Mouse (Mus musculus) liver, adult 2 months (tissue): Measurements from ENCODE around the gene Zswim5. TPM values are rescaled to one million over a fixed set of nuclear protein-coding genes. Genes with fewer than 3 reads are reported as not detected.

Experiments
- DNase-seq: peaks from one replicate; pipeline ENCODE4 v3.0.0-alpha.2; 2011; ENCODE audit warnings: low read depth, low spot score; ENCODE audit errors: extremely low read depth
- H3K27ac ChIP-seq: fragments of 200-500 bp; replicated peaks from 2 replicates; pipeline ENCODE4 v1.5.1; 2012; ENCODE audit warnings: low read depth, mild to moderate bottlenecking, control low read depth, inconsistent platforms, low read length; ENCODE audit not compliant: insufficient read depth
- H3K27me3 ChIP-seq: fragments of 200-500 bp; 2 replicates; pipeline ENCODE4 v1.6.1; 2012; ENCODE audit warnings: mild to moderate bottlenecking, moderate library complexity, low read length, inconsistent platforms; ENCODE audit not compliant: control insufficient read depth, insufficient read depth
- H3K36me3 ChIP-seq: fragments of 200-500 bp; 2 replicates; pipeline ENCODE4 v1.6.1; 2012; ENCODE audit warnings: low read length, inconsistent platforms; ENCODE audit not compliant: control insufficient read depth, insufficient read depth
- H3K4me1 ChIP-seq: fragments of 200-500 bp; 2 replicates; pipeline ENCODE4 v1.6.1; 2011; ENCODE audit warnings: low read length; ENCODE audit not compliant: control insufficient read depth, insufficient read depth
- H3K4me3 ChIP-seq: fragments of 200-500 bp; 2 replicates; pipeline ENCODE4 v1.5.1; 2011; ENCODE audit warnings: low read depth, mild to moderate bottlenecking, control low read depth, low read length, moderate library complexity; ENCODE audit not compliant: insufficient read depth
- H3K79me2 ChIP-seq: fragments of 200-500 bp; 2 replicates; pipeline ENCODE4 v1.6.1; 2012; ENCODE audit warnings: inconsistent platforms, mild to moderate bottlenecking, low read length, moderate library complexity; ENCODE audit not compliant: control insufficient read depth, insufficient read depth
- H3K9ac ChIP-seq: fragments of 200-500 bp; 2 replicates; pipeline ENCODE4 v1.6.1; 2012; ENCODE audit warnings: low read depth, mild to moderate bottlenecking, control low read depth, inconsistent platforms, low read length
- CTCF ChIP-seq: fragments of 200-500 bp; IDR thresholded peaks from 2 replicates; pipeline ENCODE4 v1.5.1; 2011; ENCODE audit warnings: low read depth, low read length, control low read depth
- POLR2A ChIP-seq: fragments of 200-500 bp; IDR thresholded peaks from 2 replicates; pipeline ENCODE4 v1.6.1; 2011; ENCODE audit warnings: low read length, control low read depth; ENCODE audit not compliant: insufficient read depth; ENCODE audit errors: extremely low read depth
- whole genome bisulfite sequencing: fragments of 180-500 bp; shearing (Covaris S2); methylation state at CpG from one replicate; pipeline ENCODE4 v1.1.7; 2018; 5-methylcytosine and 5-hydroxymethylcytosine counted together
- polyA plus RNA-seq: library from polyadenylated mRNA; depleted of rRNA; stranded (reverse); fragments of >200 nt; gene quantifications from 2 replicates; pipeline ENCODE4 v1.2.3, GENCODE M21; 2012
- total RNA-seq: library from RNA; depleted of rRNA; stranded (reverse); fragments of >200 nt; gene quantifications from 2 replicates; pipeline ENCODE4 v1.2.3, GENCODE M21; 2014

Zswim5 gene
- total and polyA plus RNA-seq, 2 experiments, result 0.65 to 1.1 TPM

GRCm38 (mm10) chr4:116862023-116862422 lies 15.2 kb upstream of the Zswim5 start:
- Histone ChIP-seq H3K27me3 (no peaks in the 10 kb centered on the region), H3K36me3 (no peaks in the 10 kb centered on the region), H3K4me1 (no peaks in the 10 kb centered on the region; the same call in 1 of the 2 replicates), H3K9ac (no peak overlapping the region), H3K27ac (no peak overlapping the region), H3K79me2 (no peaks in the 10 kb centered on the region), H3K4me3 (no peak overlapping the region)
- no peak for TF ChIP-seq POLR2A
- no peak for TF ChIP-seq CTCF
- DNase-seq, result no peak
- WGBS, result 64% methylated on average over 8 of the region's 8 CpGs

DNA sequence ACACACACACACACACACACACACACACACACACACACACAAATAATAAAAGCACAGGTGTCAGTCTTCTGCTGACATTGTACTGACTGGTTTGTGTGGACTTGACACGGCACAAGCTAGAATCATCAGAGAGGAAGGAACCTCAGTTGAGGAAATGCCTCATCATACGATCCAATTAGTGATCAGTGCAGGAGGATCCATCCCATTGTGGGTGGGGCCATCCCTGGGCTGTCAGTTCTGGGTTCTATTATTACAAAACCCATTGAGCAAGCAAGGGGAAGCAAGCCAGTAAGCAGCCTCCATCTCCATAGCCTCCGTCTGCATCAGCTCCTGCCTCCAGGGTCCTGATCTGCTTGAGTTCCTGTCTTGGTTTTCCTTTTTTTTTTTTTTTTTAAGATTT lies 7.3 kb upstream of the Zswim5 start:
- H3K27ac ChIP-seq, result no peak overlapping the region

DNA sequence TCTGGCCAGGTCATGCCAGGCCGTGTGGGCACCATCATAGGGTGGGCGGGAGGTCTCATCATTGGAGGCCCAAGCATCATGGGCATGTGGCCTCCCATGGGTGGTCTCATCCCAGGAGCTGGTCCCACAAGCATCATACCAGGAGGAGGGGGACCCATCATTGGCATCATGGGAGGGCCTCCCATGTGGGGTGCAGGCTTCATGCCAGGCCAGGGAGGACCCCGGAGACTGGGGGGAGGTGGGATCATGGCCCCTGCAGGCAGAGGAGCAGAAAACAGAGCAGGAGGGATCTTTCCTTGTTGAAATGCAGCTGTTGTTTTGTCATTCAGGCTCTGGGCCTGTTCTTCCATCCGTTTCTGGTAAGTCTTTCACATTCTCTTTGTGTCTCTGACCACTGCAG lies 2.6 kb upstream of the Zswim5 start:
- Histone ChIP-seq H3K36me3 (no peaks in the 10 kb centered on the region), H3K27me3 (no peaks in the 10 kb centered on the region), H3K79me2 (no peaks in the 10 kb centered on the region), H3K4me3 (no peak overlapping the region), H3K4me1 (no peaks in the 10 kb centered on the region; the same call in 1 of the 2 replicates), H3K9ac (no peak overlapping the region), H3K27ac (no peak overlapping the region)
- DNase-seq, result no peak
- WGBS, result 96% methylated on average over 4 of the region's 4 CpGs
- TF ChIP-seq POLR2A, result no peak
- no peak for TF ChIP-seq CTCF

More for the DNA sequence above, 7.3 kb upstream of the Zswim5 start:
- H3K79me2 ChIP-seq, result no peaks in the 10 kb centered on the region
- H3K4me3 ChIP-seq, result no peak overlapping the region
- H3K27me3 ChIP-seq, result no peaks in the 10 kb centered on the region
- no peaks in the 10 kb centered on the region for H3K36me3 ChIP-seq
- DNase-seq, result no peak
- WGBS, result 61% methylated on average over 3 of the region's 3 CpGs
- TF ChIP-seq CTCF, result no peak
- TF ChIP-seq POLR2A, result no peak
- H3K9ac ChIP-seq, result no peak overlapping the region
- H3K4me1 ChIP-seq, result no peaks in the 10 kb centered on the region

DNA sequence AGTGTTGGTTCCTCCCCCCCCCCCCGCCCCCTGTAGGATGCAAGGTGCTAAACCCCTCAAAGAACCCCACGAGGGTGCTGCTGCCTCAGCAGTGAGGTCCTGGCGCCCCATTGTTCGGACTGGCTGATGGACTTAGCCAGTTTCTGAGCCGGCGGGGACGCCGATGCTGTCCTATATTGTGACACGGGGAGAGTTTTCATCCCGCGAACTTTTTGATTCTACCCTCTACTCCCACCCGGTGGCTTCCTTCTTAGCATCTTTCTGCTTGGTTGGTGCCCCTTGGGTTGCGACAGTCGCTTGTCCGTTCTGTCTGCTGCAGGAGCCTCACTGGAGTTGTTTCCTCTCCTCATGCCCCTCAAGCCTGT lies 564 bp upstream of the Zswim5 start:
- Histone ChIP-seq H3K4me1 (no peaks in the 10 kb centered on the region; the same call in 1 of the 2 replicates), H3K79me2 (no peaks in the 10 kb centered on the region), H3K27me3 (no peaks in the 10 kb centered on the region), H3K4me3 (peak overlapping the region; percentile 89), H3K9ac (peak overlapping the region; percentile 94), H3K27ac (peak overlapping the region; percentile 5; the same call in 1 of the 2 replicates), H3K36me3 (no peaks in the 10 kb centered on the region)
- TF ChIP-seq CTCF (peak; percentile 10; the same call in 1 of the 2 replicates), POLR2A (no peak)
- DNase-seq, result peak; percentile 19
- 1% methylated on average over 15 of the region's 15 CpGs for WGBS

GRCm38 (mm10) chr4:116877729-116878321 lies 649 bp downstream of the Zswim5 start:
- TF ChIP-seq CTCF, result no peak
- TF ChIP-seq POLR2A, result no peak
- H3K4me1 ChIP-seq, result no peaks in the 10 kb centered on the region; the same call in 1 of the 2 replicates
- no peaks in the 10 kb centered on the region for H3K27me3 ChIP-seq
- H3K79me2 ChIP-seq, result no peaks in the 10 kb centered on the region
- H3K4me3 ChIP-seq, result peak overlapping the region; percentile 89
- peak overlapping the region; percentile 94 for H3K9ac ChIP-seq
- no peaks in the 10 kb centered on the region for H3K36me3 ChIP-seq
- under 1% methylated on average over 54 of the region's 57 CpGs for WGBS
- peak; percentile 24 for DNase-seq
- H3K27ac ChIP-seq, result no peak overlapping the region

DNA sequence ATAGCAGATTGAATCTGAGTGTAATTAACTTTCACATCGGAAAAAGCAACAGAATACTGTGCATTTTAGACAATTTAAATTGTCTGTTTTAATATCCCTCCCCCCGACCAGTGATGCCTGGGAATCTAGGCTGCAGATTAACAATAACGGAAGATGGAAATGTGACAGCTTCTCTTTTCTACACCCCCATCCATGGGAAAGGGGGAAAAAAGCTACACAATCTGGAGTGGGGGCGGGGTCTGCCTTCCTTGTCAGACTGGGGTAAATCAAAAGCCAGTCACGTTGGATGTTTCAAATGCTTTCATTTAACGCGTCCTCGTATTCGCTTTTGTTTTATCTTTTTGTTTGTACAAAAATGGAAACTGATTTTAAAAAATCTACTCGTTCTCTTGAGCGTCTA lies 1.3 kb downstream of the Zswim5 start:
- no peaks in the 10 kb centered on the region for H3K36me3 ChIP-seq
- no peaks in the 10 kb centered on the region for H3K27me3 ChIP-seq
- peak; percentile 11 for DNase-seq
- H3K4me3 ChIP-seq, result peak overlapping the region; percentile 89; the same call in 1 of the 2 replicates
- TF ChIP-seq POLR2A (no peak), CTCF (no peak)
- H3K79me2 ChIP-seq, result peaks cover 3% of the 10 kb centered on the region; the same call in 1 of the 2 replicates
- 17% methylated on average over 11 of the region's 11 CpGs for WGBS
- no peak overlapping the region for H3K27ac ChIP-seq
- H3K9ac ChIP-seq, result no peak overlapping the region
- H3K4me1 ChIP-seq, result no peaks in the 10 kb centered on the region; the same call in 1 of the 2 replicates
